Mouse (Mus musculus) ES-E14 (cell line): Measurements from ENCODE around the gene Wipf1. TPM values are rescaled to one million over a fixed set of nuclear protein-coding genes. Genes with fewer than 3 reads are reported as not detected.

Experiments
- DNase-seq: peaks from one replicate; pipeline ENCODE4 v3.0.0-alpha.2; 2013; ENCODE audit warnings: low read depth, low spot score
- H3K27ac ChIP-seq: 2 replicates; pipeline ENCODE4 v1.5.1; 2012; ENCODE audit warnings: low read depth, mild to moderate bottlenecking, low read length, moderate library complexity, mixed read lengths; ENCODE audit not compliant: poor library complexity, insufficient read depth, severe bottlenecking
- H3K36me3 ChIP-seq: 2 replicates; pipeline ENCODE4 v1.6.1; 2012; ENCODE audit warnings: mild to moderate bottlenecking, low read length, moderate library complexity, mixed read lengths; ENCODE audit not compliant: control insufficient read depth, poor library complexity, insufficient read depth, severe bottlenecking
- H3K4me1 ChIP-seq, 2 experiments: fragments of 150-350 bp in 1 of 2; sonication (generic) in 1 of 2; 2 replicates each; pipeline ENCODE4 v1.6.1; 2012; ENCODE audit warnings: low read length in 2 of 2, mild to moderate bottlenecking in 1 of 2, mixed read lengths in 1 of 2; ENCODE audit not compliant: control insufficient read depth in 2 of 2, insufficient read depth in 2 of 2, poor library complexity in 1 of 2
- H3K4me3 ChIP-seq, 2 experiments: fragments of 150-350 bp in 1 of 2; sonication (generic) in 1 of 2; 2 replicates each; pipeline ENCODE4 v1.5.1; 2012; ENCODE audit warnings: low read length in 2 of 2, low read depth in 1 of 2, mild to moderate bottlenecking in 1 of 2, mixed read lengths in 1 of 2; ENCODE audit not compliant: insufficient read depth in 1 of 2, poor library complexity in 1 of 2, severe bottlenecking in 1 of 2
- H3K9ac ChIP-seq: 2 replicates; pipeline ENCODE4 v1.6.1; 2012; ENCODE audit warnings: low read depth, mild to moderate bottlenecking, low read length, mixed read lengths; ENCODE audit not compliant: poor library complexity, insufficient read depth, severe bottlenecking
- H3K9me3 ChIP-seq: fragments of 150-350 bp; sonication (generic); 2 replicates; pipeline ENCODE4 v1.6.1; 2012; ENCODE audit warnings: low read depth, mild to moderate bottlenecking, low read length; ENCODE audit not compliant: control insufficient read depth, insufficient read depth
- CHD2 ChIP-seq: IDR thresholded peaks from 2 replicates; pipeline ENCODE4 v1.6.1; 2014; ENCODE audit warnings: mild to moderate bottlenecking, low read depth, low read length, inconsistent platforms
- HCFC1 ChIP-seq: IDR thresholded peaks from 2 replicates; pipeline ENCODE4 v1.6.1; 2012; ENCODE audit warnings: low read length, inconsistent platforms, borderline replicate concordance; ENCODE audit not compliant: insufficient read depth
- MAFK ChIP-seq: IDR thresholded peaks from 2 replicates; pipeline ENCODE4 v1.6.1; 2014; ENCODE audit warnings: mild to moderate bottlenecking, low read depth, low read length, inconsistent platforms; ENCODE audit not compliant: insufficient read depth
- ZC3H11A ChIP-seq: IDR thresholded peaks from 2 replicates; pipeline ENCODE4 v1.6.1; 2012; ENCODE audit warnings: low read depth, mild to moderate bottlenecking, inconsistent platforms, low read length, borderline replicate concordance
- ZNF384 ChIP-seq: IDR thresholded peaks from 2 replicates; pipeline ENCODE4 v1.6.1; 2012; ENCODE audit warnings: low read depth, low read length, inconsistent platforms
- in situ Hi-C, 2 experiments: fragments of 600-800 bp; cut with MboI; formaldehyde crosslinking; loops; one replicate each; pipeline ENCODE4 v1.15.1; 2025; ENCODE audit warnings: low sequenced_read_pairs in 2 of 2, inconsistent platforms in 1 of 2; ENCODE audit not compliant: unreplicated experiment in 2 of 2
- total RNA-seq: library from RNA; depleted of rRNA; stranded (reverse); fragments of 300-350 nt; gene quantifications from 2 replicates; pipeline ENCODE4 v1.2.3, GENCODE M21; 2012

Wipf1 gene
- total RNA-seq, 1 experiment, result 1.2 TPM

DNA sequence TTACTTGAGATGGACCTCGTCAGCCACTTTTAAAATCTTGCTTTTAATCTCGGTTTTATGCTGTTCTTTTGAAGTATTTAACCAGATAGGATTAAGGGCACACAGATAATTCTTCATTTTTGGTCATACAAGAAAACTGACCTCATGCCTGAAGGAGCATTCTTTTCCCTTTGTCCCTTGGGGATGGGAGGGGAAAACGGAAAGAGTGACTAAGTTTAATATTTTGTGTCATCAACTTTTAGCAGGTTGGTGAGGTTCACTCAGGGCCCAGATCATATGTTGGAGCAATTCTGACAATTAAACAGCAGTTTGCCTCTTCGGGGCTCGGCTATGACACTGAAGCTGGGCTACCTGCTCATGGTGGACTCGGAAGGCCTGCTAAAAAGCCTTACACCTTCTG lies 60.0 kb downstream of the Wipf1 start:
- Histone ChIP-seq H3K27ac (no peak overlapping the region), H3K36me3 (no peaks in the 10 kb centered on the region), H3K9ac (no peak overlapping the region), H3K9me3 (no peaks in the 10 kb centered on the region), H3K4me1 (no peaks in the 10 kb centered on the region), H3K4me3 (no peak overlapping the region)
- TF ChIP-seq HCFC1 (no peak), MAFK (no peak), ZNF384 (no peak), CHD2 (no peak), ZC3H11A (no peak)
- no peak for DNase-seq
- in situ Hi-C loops, result no loop called here

GRCm38 (mm10) chr2:73468993-73469392 lies 60.5 kb downstream of the Wipf1 start:
- Histone ChIP-seq H3K36me3 (no peaks in the 10 kb centered on the region), H3K27ac (no peak overlapping the region), H3K9me3 (no peaks in the 10 kb centered on the region), H3K9ac (no peak overlapping the region), H3K4me1 (no peaks in the 10 kb centered on the region), H3K4me3 (no peak overlapping the region)
- no peak for DNase-seq
- TF ChIP-seq ZNF384, result no peak
- no peak for TF ChIP-seq ZC3H11A
- no peak for TF ChIP-seq HCFC1
- in situ Hi-C loops, result no loop called here

GRCm38 (mm10) chr2:73467071-73467851 lies 62.3 kb downstream of the Wipf1 start:
- no peaks in the 10 kb centered on the region for H3K4me1 ChIP-seq
- no peak overlapping the region for H3K4me3 ChIP-seq
- no peaks in the 10 kb centered on the region for H3K9me3 ChIP-seq
- DNase-seq, result no peak
- no peak overlapping the region for H3K9ac ChIP-seq
- in situ Hi-C loops, result no loop called here
- TF ChIP-seq HCFC1 (no peak), CHD2 (no peak), ZC3H11A (no peak), ZNF384 (no peak), MAFK (no peak)
- no peak overlapping the region for H3K27ac ChIP-seq
- no peaks in the 10 kb centered on the region; the same call in 1 of the 2 replicates for H3K36me3 ChIP-seq

DNA sequence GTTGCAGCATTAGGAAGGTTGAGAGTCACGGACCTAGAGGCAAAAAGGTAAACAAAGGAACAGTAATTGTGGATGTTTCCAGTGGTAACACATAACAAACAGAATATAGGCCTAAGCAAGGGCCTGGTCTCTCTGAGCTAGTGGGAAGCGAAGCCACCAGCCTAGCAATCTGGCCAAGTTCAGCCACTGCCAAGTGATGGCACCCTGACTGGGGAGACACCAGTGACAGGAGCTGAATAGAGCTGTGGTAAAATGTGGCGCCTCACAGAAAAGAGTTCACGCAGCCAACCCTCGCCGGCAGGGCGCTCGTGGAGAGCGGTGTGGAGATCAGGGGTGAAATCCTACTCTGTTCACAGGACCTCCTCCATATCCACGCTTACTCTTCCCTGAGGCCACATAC lies 63.1 kb downstream of the Wipf1 start:
- Histone ChIP-seq H3K4me3 (no peak overlapping the region), H3K9me3 (no peaks in the 10 kb centered on the region), H3K36me3 (no peaks in the 10 kb centered on the region; the same call in 1 of the 2 replicates), H3K4me1 (no peaks in the 10 kb centered on the region), H3K27ac (no peak overlapping the region), H3K9ac (no peak overlapping the region)
- no peak for DNase-seq
- TF ChIP-seq CHD2, result no peak
- TF ChIP-seq ZC3H11A, result no peak
- no peak for TF ChIP-seq HCFC1
- no peak for TF ChIP-seq ZNF384
- TF ChIP-seq MAFK, result no peak
- in situ Hi-C loops, result no loop called here
